In the genomic region with DNA sequence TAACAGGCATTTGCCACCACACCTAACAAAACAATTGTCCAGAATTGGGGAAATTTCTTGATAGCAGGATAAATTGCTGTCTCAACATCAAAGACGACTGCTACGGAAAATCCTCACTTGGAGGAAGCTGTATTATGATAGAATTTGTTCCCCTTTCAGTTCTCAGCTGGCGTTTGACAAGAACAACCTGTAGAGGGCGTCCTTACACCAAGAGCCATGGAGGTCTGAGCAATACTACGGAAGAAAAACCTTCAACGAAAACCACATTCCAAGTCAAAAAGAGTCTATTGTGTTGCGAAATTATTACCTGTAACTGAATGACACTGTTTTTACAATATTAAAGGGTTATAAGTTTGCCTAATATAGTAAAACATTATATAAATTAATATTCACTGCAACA, we compare ENCODE assay signal across 10 mouse cellular contexts. TPM values are rescaled to one million over a fixed set of nuclear protein-coding genes. Genes with fewer than 3 reads are reported as not detected.
DNase-seq lines count a peak whose midpoint lies in the region; ATAC-seq and TF ChIP-seq lines count a peak whose summit lies in the region.
"Had no signal": no experiment of that assay in that cellular context is flagged by ENCODE, and none has a peak within 500 bp of the region (broad histone marks: within the 10 kb centered on the region; RNA-seq: fewer than 3 reads in every experiment).

No protein-coding gene starts in this region.

- H3K36me3 ChIP-seq in hindbrain, embryonic 14.5 days (replicated peaks; ENCODE audit: control insufficient read depth, insufficient read depth) = no peaks in the 10 kb centered on the region
- no peaks in the 10 kb centered on the region for H3K36me3 ChIP-seq in hindbrain, embryonic 13.5 days
- no peaks in the 10 kb centered on the region for H3K36me3 ChIP-seq in liver, embryonic 14.5 days (replicated peaks; ENCODE audit: control insufficient read depth, insufficient read depth, low read depth)
- H3K36me3 ChIP-seq: liver, embryonic 15.5 days; stomach, embryonic 15.5 days had no signal

- no peak overlapping the region for H3K9ac ChIP-seq in hindbrain, embryonic 14.5 days
- H3K9ac ChIP-seq in hindbrain, embryonic 13.5 days = no peak overlapping the region
- H3K9ac ChIP-seq in liver, embryonic 14.5 days (replicated peaks) = no peak overlapping the region
- H3K9ac ChIP-seq: liver, embryonic 15.5 days; stomach, embryonic 15.5 days had no signal

- peak; percentile 50 for TF ChIP-seq CTCF in liver, embryonic 14.5 days (IDR thresholded peaks at IDR 0.05; ENCODE audit: low read depth)

- peaks cover 34% of the 10 kb centered on the region for H3K27me3 ChIP-seq in hindbrain, embryonic 14.5 days (ENCODE audit: control insufficient read depth, insufficient read depth, low read length)
- peaks cover 40% of the 10 kb centered on the region for H3K27me3 ChIP-seq in hindbrain, embryonic 13.5 days
- peaks cover 19% of the 10 kb centered on the region for H3K27me3 ChIP-seq in liver, embryonic 14.5 days (ENCODE audit: control insufficient read depth, insufficient read depth, low read length)
- H3K27me3 ChIP-seq: stomach, embryonic 15.5 days had no signal

- no peaks in the 10 kb centered on the region for H3K9me3 ChIP-seq in hindbrain, embryonic 14.5 days (ENCODE audit: control insufficient read depth, low read length)
- H3K9me3 ChIP-seq in hindbrain, embryonic 13.5 days = no peaks in the 10 kb centered on the region
- no peaks in the 10 kb centered on the region for H3K9me3 ChIP-seq in liver, embryonic 14.5 days (ENCODE audit: control insufficient read depth, low read length)
- H3K9me3 ChIP-seq: liver, embryonic 15.5 days; stomach, embryonic 15.5 days had no signal

- TF ChIP-seq EP300 in liver, embryonic 14.5 days (IDR thresholded peaks at IDR 0.05; ENCODE audit: low read depth) = no peak

- peaks cover 8% of the 10 kb centered on the region; the same call in 1 of the 2 replicates for H3K4me1 ChIP-seq in hindbrain, embryonic 14.5 days (replicated peaks; ENCODE audit: control insufficient read depth, insufficient read depth, low read length)
- peaks cover 14% of the 10 kb centered on the region for H3K4me1 ChIP-seq in hindbrain, embryonic 13.5 days (replicated peaks)
- H3K4me1 ChIP-seq in liver, embryonic 14.5 days (replicated peaks; ENCODE audit: control insufficient read depth in 2 of 2, insufficient read depth in 2 of 2, low read length in 1 of 2) = 0 out of 4 replicates have a peak, but pooled peaks cover 0 to 3% of the 10 kb centered on the region in 2 experiments

- H3K4me2 ChIP-seq in hindbrain, embryonic 14.5 days (replicated peaks) = no peak overlapping the region
- H3K4me2 ChIP-seq in hindbrain, embryonic 13.5 days = no peak overlapping the region
- no peak overlapping the region for H3K4me2 ChIP-seq in liver, embryonic 14.5 days (ENCODE audit: low read depth)
- H3K4me2 ChIP-seq: liver, embryonic 15.5 days; stomach, embryonic 15.5 days had no signal

- no peak for ATAC-seq in hindbrain, embryonic 14.5 days (ENCODE audit: low FRiP score)
- ATAC-seq in hindbrain, embryonic 13.5 days (ENCODE audit: low FRiP score) = no peak
- ATAC-seq in liver, embryonic 14.5 days (ENCODE audit: insufficient read depth) = no peak

- H3K27ac ChIP-seq in hindbrain, embryonic 14.5 days = no peak overlapping the region
- H3K27ac ChIP-seq in hindbrain, embryonic 13.5 days = no peak overlapping the region
- H3K27ac ChIP-seq in liver, embryonic 14.5 days = no peak overlapping the region
- H3K27ac ChIP-seq: liver, embryonic 15.5 days; stomach, embryonic 15.5 days had no signal

- no peak overlapping the region for H3K4me3 ChIP-seq in hindbrain, embryonic 14.5 days (replicated peaks; ENCODE audit: low read length)
- H3K4me3 ChIP-seq in hindbrain, embryonic 13.5 days = no peak overlapping the region
- H3K4me3 ChIP-seq in liver, embryonic 14.5 days (ENCODE audit: insufficient read depth in 1 of 2, low read depth in 2 of 2, low read length in 2 of 2) = no peak overlapping the region
- H3K4me3 ChIP-seq: erythroblast, embryonic 14.5 days; liver, embryonic 15.5 days; stomach, embryonic 15.5 days had no signal

- 13% methylated on average over 7 of the region's 7 CpGs for WGBS in hindbrain, embryonic 14.5 days
- 13% methylated on average over 7 of the region's 7 CpGs for WGBS in hindbrain, embryonic 13.5 days
- WGBS in liver, embryonic 14.5 days (ENCODE audit: insufficient replicate concordance) = 7% methylated on average over 7 of the region's 7 CpGs

- peak; percentile 73 for DNase-seq in hindbrain, embryonic 14.5 days (ENCODE audit: low spot score)
- DNase-seq in 3T3-L1 (ENCODE audit: low read depth, low spot score) = peak; percentile 26
- peak; percentile 52 to 60 for DNase-seq in B cell, adult 2 months
- peak; percentile 78 for DNase-seq in embryo, embryonic 11 days
- DNase-seq in liver, embryonic 14.5 days (ENCODE audit: low read depth in 3 of 3, low spot score in 3 of 3) = peak in 2 of 3 experiments; percentile 11 to 17
- peak; percentile 27 for DNase-seq in thymus, postnatal 4 days

RNA-seq across cellular contexts. Expression of gene Wif1, which starts 2.0 kb away (rescaled TPM):
- polyA plus RNA-seq in hindbrain, embryonic 14.5 days (2014; fragmentation: Nextera tagmentation; extraction: Ambion mirVana) = 6.1 and 7.4 TPM in 2 replicates
- polyA plus RNA-seq in hindbrain, embryonic 13.5 days (2015; fragmentation: Nextera tagmentation; extraction: Ambion mirVana) = 7.2 and 10.7 TPM in 2 replicates
- polyA plus RNA-seq in liver, embryonic 14.5 days (2012; rRNA removed) = 0.41 and 0.54 TPM in 2 replicates
- 0.67 and 0.76 TPM in 2 replicates for polyA plus RNA-seq in liver, embryonic 14.5 days (2014; fragmentation: Nextera tagmentation; extraction: Ambion mirVana)
- polyA plus RNA-seq: erythroblast, embryonic 14.5 days had no signal

RNA-seq across cellular contexts. Expression of gene Lemd3, which starts 52.7 kb away (rescaled TPM):
- 5.6 and 6.8 TPM in 2 replicates for polyA plus RNA-seq in hindbrain, embryonic 14.5 days (2014; fragmentation: Nextera tagmentation; extraction: Ambion mirVana)
- 3.2 and 3.6 TPM in 2 replicates for polyA plus RNA-seq in hindbrain, embryonic 13.5 days (2015; fragmentation: Nextera tagmentation; extraction: Ambion mirVana)
- 1.9 and 2.9 TPM in 2 replicates for polyA plus RNA-seq in liver, embryonic 14.5 days (2012; rRNA removed)
- polyA plus RNA-seq in liver, embryonic 14.5 days (2014; fragmentation: Nextera tagmentation; extraction: Ambion mirVana) = 1.6 and 1.7 TPM in 2 replicates

Comparison
In these comparisons a context has a peak if more than half of its experiments do, and no peak if none do; other contexts are left out.
1. DNase-seq: peak in every context shown above with its lines; median percentile 78 in embryo, embryonic 11 days; 73 in hindbrain, embryonic 14.5 days; 56 in B cell, adult 2 months; 27 in thymus, postnatal 4 days; 26 in 3T3-L1; 14 in liver, embryonic 14.5 days.